Mouse (Mus musculus): Measurements from ENCODE around the gene Tlr7. TPM values are rescaled to one million over a fixed set of nuclear protein-coding genes. Genes with fewer than 3 reads are reported as not detected.
"Not testable (repeated sequence)": the region's sequence is repeated elsewhere in the genome, so short reads cannot be mapped to it uniquely, and the experiment has no call there.

The Tlr7 gene
- polyA plus RNA-seq, 1 experiment from 2014 or later, result 0.65 TPM

DNA sequence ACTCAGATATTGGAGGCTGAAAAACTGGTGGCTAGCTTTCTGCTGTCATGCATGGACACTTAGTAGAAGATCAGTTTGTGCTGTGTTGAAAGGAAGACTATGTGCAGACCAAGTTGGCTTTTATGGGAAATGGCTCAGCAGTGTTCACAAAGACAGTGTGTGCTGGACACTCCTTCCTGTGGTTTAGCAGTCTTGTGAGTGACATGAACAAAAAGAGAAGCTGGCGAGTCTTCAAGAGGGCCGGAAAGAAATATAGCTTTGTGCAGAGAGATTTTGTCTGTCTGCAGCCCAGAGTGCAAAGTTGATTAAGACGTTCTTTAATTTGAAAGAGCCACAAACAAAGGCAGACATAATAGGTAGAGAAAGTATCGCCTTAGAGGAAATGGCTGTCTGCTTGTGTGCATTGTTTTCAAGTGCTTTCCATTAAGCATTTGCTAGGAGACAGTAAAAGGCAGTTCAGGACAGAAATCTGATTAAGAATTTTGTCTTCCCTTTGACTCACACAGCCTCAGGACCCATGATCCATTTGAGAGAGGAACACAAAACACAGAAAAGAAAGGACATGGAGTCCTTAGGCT is 11.4 kb downstream of the Tlr7 start:
- Histone ChIP-seq H3K27ac (ENCODE audit: low read length) (no peak overlapping the region), H3K4me3 (ENCODE audit: low read length) (no peak overlapping the region), H3K27me3 (ENCODE audit: insufficient read depth, low read length) (peaks cover 13% of the 10 kb centered on the region), H3K4me1 (ENCODE audit: insufficient read depth, low read length) (no peaks in the 10 kb centered on the region), H3K9ac (replicated peaks; ENCODE audit: low read length) (no peak overlapping the region), H3K36me3 (ENCODE audit: insufficient read depth, low read length) (no peaks in the 10 kb centered on the region), H3K9me3 (ENCODE audit: low read length) (no peaks in the 10 kb centered on the region), H3K4me2 (replicated peaks; ENCODE audit: low read depth, low read length) (no peak overlapping the region)
- 68% methylated on average over 4 of the region's 4 CpGs for WGBS
- no peak for ATAC-seq (ENCODE audit: low FRiP score, low TSS enrichment)

DNA sequence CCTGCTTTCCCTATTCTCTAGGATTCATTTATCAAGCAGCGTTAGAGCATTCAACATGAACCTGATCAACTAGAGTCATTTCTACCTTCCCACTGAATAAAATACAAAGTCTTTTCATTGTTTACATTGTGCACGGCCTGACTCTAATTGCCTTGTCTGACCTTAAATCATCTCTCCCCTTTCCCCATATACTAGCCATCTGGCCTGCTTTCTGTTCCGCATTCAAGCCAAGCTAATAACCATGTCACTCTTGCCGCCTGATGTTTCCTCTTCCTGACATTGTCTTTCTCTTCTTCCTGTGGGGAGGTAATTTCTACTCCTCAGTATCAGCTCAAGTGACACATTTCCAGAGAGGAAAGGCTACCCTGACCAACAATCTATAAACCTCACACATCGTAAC is 14.6 kb downstream of the Tlr7 start:
- H3K4me1 ChIP-seq (ENCODE audit: insufficient read depth, low read length), result no peaks in the 10 kb centered on the region
- no peak overlapping the region for H3K4me3 ChIP-seq (ENCODE audit: low read length)
- H3K27me3 ChIP-seq (ENCODE audit: insufficient read depth, low read length), result peaks cover 14% of the 10 kb centered on the region; the same call in 1 of the 2 replicates
- no peaks in the 10 kb centered on the region for H3K36me3 ChIP-seq (ENCODE audit: insufficient read depth, low read length)
- no peak overlapping the region for H3K4me2 ChIP-seq (replicated peaks; ENCODE audit: low read depth, low read length)
- 42% methylated on average over 5 of the region's 5 CpGs for WGBS
- H3K9ac ChIP-seq (replicated peaks; ENCODE audit: low read length), result no peak overlapping the region
- no peak overlapping the region for H3K27ac ChIP-seq (ENCODE audit: low read length)
- no peaks in the 10 kb centered on the region for H3K9me3 ChIP-seq (ENCODE audit: low read length)
- ATAC-seq (ENCODE audit: low FRiP score, low TSS enrichment), result no peak

DNA sequence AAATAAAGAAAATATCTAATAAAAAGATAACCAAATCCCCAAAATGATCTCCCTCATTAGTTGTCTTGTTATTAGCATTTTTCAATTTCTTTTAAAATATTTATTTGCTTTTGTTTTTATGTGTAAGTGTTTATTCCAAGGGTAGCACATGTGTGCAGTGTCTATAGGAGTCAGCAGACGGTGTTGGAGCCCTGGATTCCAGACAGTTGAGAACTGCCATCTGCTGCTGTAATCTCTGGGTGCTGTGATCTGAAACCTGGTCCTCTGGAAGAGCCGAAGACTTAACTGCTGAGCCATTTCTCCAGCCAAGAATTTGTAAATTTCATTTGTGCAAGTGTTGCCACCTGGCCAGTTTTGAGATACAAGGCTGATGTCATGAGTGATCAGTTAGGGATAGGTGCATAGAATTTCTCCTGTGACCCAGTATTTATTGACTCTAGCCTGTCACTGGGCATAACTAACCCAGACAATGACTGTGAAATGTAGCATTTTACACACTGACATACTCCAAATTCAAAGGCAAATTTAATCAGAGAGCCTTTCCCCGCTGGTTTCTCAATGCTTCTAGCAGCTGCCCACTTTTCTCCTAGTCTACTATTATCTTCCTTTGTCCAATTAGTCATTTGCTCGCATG is 15.1 kb downstream of the Tlr7 start:
- ATAC-seq (ENCODE audit: low FRiP score, low TSS enrichment), result no peak
- 58% methylated on average over 4 of the region's 4 CpGs for WGBS

DNA sequence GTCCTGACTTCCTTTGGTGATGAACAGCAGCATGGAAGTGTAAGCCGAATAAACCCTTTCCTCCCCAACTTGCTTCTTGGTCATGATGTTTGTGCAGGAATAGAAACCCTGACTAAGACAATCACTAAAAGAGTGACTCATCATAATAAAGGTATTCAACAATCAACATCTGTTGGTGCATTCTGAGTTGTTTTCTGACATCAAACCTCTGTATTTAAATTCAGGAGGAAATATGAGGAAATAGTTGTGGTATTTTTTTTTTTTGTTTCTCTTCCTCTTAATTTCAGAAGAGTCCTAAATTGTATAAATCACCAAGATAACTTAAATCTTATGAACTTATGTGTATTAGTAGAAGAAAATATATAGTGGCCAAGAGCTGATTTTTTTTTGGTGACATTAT is 28.3 kb downstream of the Tlr7 start:
- H3K4me3 ChIP-seq (ENCODE audit: low read length); H3K9me3 ChIP-seq (ENCODE audit: low read length); H3K36me3 ChIP-seq (ENCODE audit: insufficient read depth, low read length); H3K4me2 ChIP-seq (replicated peaks; ENCODE audit: low read depth, low read length); H3K27ac ChIP-seq (ENCODE audit: low read length); ATAC-seq (ENCODE audit: low FRiP score, low TSS enrichment); H3K9ac ChIP-seq (replicated peaks; ENCODE audit: low read length); H3K4me1 ChIP-seq (ENCODE audit: insufficient read depth, low read length); H3K27me3 ChIP-seq (ENCODE audit: insufficient read depth, low read length): not testable (repeated sequence)
- WGBS, result no CpG with 5 or more reads among the region's 1 CpGs

More for the DNA sequence above, 15.1 kb downstream of the Tlr7 start:
- H3K36me3 ChIP-seq (ENCODE audit: insufficient read depth, low read length), result no peaks in the 10 kb centered on the region
- H3K9ac ChIP-seq (replicated peaks; ENCODE audit: low read length), result no peak overlapping the region
- peaks cover 14% of the 10 kb centered on the region; the same call in 1 of the 2 replicates for H3K27me3 ChIP-seq (ENCODE audit: insufficient read depth, low read length)
- no peaks in the 10 kb centered on the region for H3K9me3 ChIP-seq (ENCODE audit: low read length)
- no peaks in the 10 kb centered on the region for H3K4me1 ChIP-seq (ENCODE audit: insufficient read depth, low read length)
- H3K27ac ChIP-seq (ENCODE audit: low read length), result no peak overlapping the region
- H3K4me2 ChIP-seq (replicated peaks; ENCODE audit: low read depth, low read length), result no peak overlapping the region
- H3K4me3 ChIP-seq (ENCODE audit: low read length), result no peak overlapping the region

DNA sequence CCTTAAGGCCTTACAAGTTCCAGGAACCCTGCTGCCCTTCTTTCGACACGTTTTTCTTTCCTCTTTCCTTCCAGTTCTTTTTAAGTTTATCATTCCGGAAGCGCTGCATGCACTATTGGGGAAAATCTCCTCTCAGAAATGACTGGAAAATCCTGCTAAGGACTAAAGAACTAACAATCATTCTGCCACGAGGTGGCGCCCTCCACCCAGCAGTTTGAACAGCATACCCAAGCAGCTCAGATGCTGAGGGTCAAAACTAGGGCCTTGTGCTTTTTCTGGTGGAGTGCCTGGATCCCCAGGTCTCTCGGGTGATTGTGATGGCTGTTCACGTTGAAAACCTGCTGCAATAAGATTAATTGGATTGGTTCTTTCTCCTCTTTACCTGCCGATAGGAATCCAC is 53.4 kb downstream of the Tlr7 start:
- Histone ChIP-seq H3K27me3 (ENCODE audit: insufficient read depth, low read length) (peaks cover 12% of the 10 kb centered on the region; the same call in 1 of the 2 replicates), H3K36me3 (ENCODE audit: insufficient read depth, low read length) (no peaks in the 10 kb centered on the region), H3K4me1 (ENCODE audit: insufficient read depth, low read length) (no peaks in the 10 kb centered on the region), H3K4me3 (ENCODE audit: low read length) (peak overlapping the region; percentile 27), H3K9me3 (ENCODE audit: low read length) (no peaks in the 10 kb centered on the region), H3K9ac (replicated peaks; ENCODE audit: low read length) (no peak overlapping the region), H3K4me2 (replicated peaks; ENCODE audit: low read depth, low read length) (peak overlapping the region; percentile 42), H3K27ac (ENCODE audit: low read length) (no peak overlapping the region)
- ATAC-seq (ENCODE audit: low FRiP score, low TSS enrichment), result peak; percentile 80; the same call in 1 of the 2 replicates
- 21% methylated on average over 9 of the region's 9 CpGs for whole genome bisulfite sequencing

DNA sequence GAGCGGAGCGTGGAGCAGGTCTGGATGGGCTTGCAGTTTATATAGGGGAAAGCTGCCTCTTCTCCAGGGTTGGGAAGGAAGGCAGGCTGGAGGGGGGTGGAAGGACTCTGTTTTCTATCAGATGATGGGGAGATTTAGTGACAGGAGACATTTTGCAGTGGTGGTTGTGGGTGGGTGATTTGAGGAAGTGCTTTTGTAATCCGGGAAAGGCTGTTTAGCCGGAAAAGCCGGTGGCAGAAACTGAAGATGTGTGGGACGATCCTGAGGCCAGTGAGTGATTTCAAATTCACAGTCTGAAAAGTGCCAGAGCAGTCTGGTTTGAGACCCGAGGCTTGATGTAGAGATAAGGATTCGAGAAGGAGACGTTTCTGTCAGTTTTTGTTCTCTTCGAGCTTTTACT is 53.8 kb downstream of the Tlr7 start:
- Histone ChIP-seq H3K4me2 (replicated peaks; ENCODE audit: low read depth, low read length) (peak overlapping the region; percentile 42), H3K4me1 (ENCODE audit: insufficient read depth, low read length) (no peaks in the 10 kb centered on the region), H3K36me3 (ENCODE audit: insufficient read depth, low read length) (no peaks in the 10 kb centered on the region), H3K27ac (ENCODE audit: low read length) (no peak overlapping the region), H3K4me3 (ENCODE audit: low read length) (peak overlapping the region; percentile 27), H3K9me3 (ENCODE audit: low read length) (no peaks in the 10 kb centered on the region), H3K27me3 (ENCODE audit: insufficient read depth, low read length) (peaks cover 12% of the 10 kb centered on the region; the same call in 1 of the 2 replicates), H3K9ac (replicated peaks; ENCODE audit: low read length) (no peak overlapping the region)
- WGBS, result 50% methylated on average over 10 of the region's 10 CpGs
- ATAC-seq (ENCODE audit: low FRiP score, low TSS enrichment), result no peak

DNA sequence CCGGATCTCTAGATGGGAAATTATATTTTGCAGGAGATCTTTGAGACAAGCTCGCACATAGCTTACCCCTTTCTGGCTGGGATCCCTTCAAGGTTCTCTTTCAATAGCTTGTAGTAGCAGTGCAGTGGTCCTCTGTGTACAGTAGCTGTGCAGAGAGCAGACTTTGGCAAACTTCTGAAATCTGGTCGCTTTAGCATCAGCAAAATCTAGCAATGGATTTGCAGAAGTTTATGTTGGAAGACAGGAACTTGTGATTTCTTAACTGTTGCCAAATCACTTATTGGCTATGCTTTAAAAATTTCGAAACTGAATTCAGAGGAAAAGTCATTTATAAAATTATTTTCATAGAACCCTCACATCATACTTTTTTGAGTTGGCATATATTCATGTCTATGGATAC is 66.3 kb downstream of the Tlr7 start, which contains the start of gene Tlr8:
Tlr8 (minus strand) TSS at position 244 of the 400 bp plus-strand sequence.
- Histone ChIP-seq H3K4me1 (ENCODE audit: insufficient read depth, low read length) (no peaks in the 10 kb centered on the region), H3K27ac (ENCODE audit: low read length) (no peak within 1 kb of the TSS), H3K4me3 (ENCODE audit: low read length) (no peak within 1 kb of the TSS), H3K9ac (replicated peaks; ENCODE audit: low read length) (no peak within 1 kb of the TSS), H3K9me3 (ENCODE audit: low read length) (no peaks in the 10 kb centered on the region), H3K27me3 (ENCODE audit: insufficient read depth, low read length) (peaks cover 10% of the 10 kb centered on the region; the same call in 1 of the 2 replicates), H3K36me3 (ENCODE audit: insufficient read depth, low read length) (no peaks in the 10 kb centered on the region), H3K4me2 (replicated peaks; ENCODE audit: low read depth, low read length) (no peak within 1 kb of the TSS)
- no peak for ATAC-seq (ENCODE audit: low FRiP score, low TSS enrichment)
- WGBS, result 74% methylated on average over 4 of the region's 4 CpGs

DNA sequence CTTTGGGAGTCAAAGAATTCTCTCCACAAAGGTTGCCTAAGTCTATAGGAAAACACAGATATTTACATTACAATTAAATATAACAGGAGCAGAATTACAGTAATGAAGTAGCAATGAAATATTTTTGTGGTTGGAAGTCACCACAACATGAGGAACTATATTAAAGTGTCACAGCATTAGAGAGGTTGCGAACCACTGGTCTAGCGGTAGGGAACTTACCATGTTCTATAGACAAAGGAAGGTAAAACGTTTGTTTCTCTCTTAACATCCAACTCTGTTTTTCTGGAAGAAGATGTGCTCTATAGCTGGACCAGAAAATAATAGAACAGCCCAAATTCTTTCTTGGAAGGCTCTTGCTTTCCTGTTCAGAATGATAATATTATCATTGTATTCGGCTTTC is 66.8 kb downstream of the Tlr7 start:
- H3K4me1 ChIP-seq (ENCODE audit: insufficient read depth, low read length), result no peaks in the 10 kb centered on the region
- no peak for ATAC-seq (ENCODE audit: low FRiP score, low TSS enrichment)
- peaks cover 10% of the 10 kb centered on the region; the same call in 1 of the 2 replicates for H3K27me3 ChIP-seq (ENCODE audit: insufficient read depth, low read length)
- H3K9ac ChIP-seq (replicated peaks; ENCODE audit: low read length), result no peak overlapping the region
- H3K4me2 ChIP-seq (replicated peaks; ENCODE audit: low read depth, low read length), result no peak overlapping the region
- H3K27ac ChIP-seq (ENCODE audit: low read length), result no peak overlapping the region
- 82% methylated on average over 4 of the region's 4 CpGs for WGBS
- H3K9me3 ChIP-seq (ENCODE audit: low read length), result no peaks in the 10 kb centered on the region
- no peak overlapping the region for H3K4me3 ChIP-seq (ENCODE audit: low read length)
- no peaks in the 10 kb centered on the region for H3K36me3 ChIP-seq (ENCODE audit: insufficient read depth, low read length)
